Mouse (Mus musculus) E14TG2a.4 (cell line): ENCODE results near the gene Klhl28.

Experiments
- CTCF ChIP-seq: conservative IDR thresholded peaks from 2 replicates; pipeline ENCODE4 v1.5.1; 2014; ENCODE audit warnings: low read length
- NANOG ChIP-seq: IDR thresholded peaks from 2 replicates; pipeline ENCODE4 v1.6.1; 2014; ENCODE audit warnings: borderline replicate concordance, low read length, mixed read lengths
- POU5F1 ChIP-seq: IDR thresholded peaks from 2 replicates; pipeline ENCODE4 v1.6.1; 2014; ENCODE audit warnings: low read length, borderline replicate concordance

DNA sequence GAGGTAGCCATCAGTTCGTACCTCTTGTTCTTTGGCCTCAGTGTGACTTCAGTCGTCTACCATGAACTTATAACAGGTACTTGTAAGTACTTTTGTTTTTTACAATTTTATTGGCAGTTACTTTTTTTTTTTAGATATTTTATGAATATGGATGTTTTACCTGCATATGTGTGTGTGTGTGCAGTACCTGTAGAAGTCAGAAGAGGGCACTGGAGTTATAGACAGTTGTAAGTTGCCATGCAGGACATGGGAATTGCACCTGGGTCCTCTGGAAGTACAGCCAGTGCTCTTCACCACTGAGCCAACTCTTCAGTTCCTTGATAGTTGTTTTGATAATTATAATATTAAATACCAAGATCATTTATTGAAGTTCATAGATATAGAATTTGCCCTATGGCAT is 27.8 kb downstream of the Klhl28 start:
- TF ChIP-seq CTCF (peak; percentile 48), NANOG (no peak), POU5F1 (no peak)
